Mouse (Mus musculus) limb, embryonic 11.5 days (tissue): ENCODE measurements at regions not wholly inside any gene's neighbourhood (a gene's known extent, or its start where the extent isn't known, plus 50 kb on each side); places are given as distances from the start of the nearest gene placed in this dataset.

Experiments
- ATAC-seq: fragments of 200-750 bp; cut with Nextera tagmentation; 2 replicates; pipeline ENCODE4 v1.8.0; 2017; ENCODE audit warnings: low read depth; ENCODE audit not compliant: insufficient number of reproducible peaks, low FRiP score, low TSS enrichment
- DNase-seq: peaks from one replicate; pipeline ENCODE4 v3.0.0-alpha.2; 2015; ENCODE audit warnings: low spot score
- H3K27ac ChIP-seq: fragments of 300-500 bp; sonication (generic); replicated peaks from 2 replicates; pipeline ENCODE4 v1.5.1; 2014; ENCODE audit warnings: low read depth, mild to moderate bottlenecking, low read length
- H3K27me3 ChIP-seq: fragments of 300-500 bp; sonication (generic); 2 replicates; pipeline ENCODE4 v1.6.1; 2014; ENCODE audit warnings: mild to moderate bottlenecking, low read length, mixed read lengths; ENCODE audit not compliant: control insufficient read depth, insufficient read depth
- H3K36me3 ChIP-seq: fragments of 300-500 bp; sonication (generic); 2 replicates; pipeline ENCODE4 v1.6.1; 2014; ENCODE audit warnings: mild to moderate bottlenecking, low read length, moderate library complexity, mixed read lengths; ENCODE audit not compliant: control insufficient read depth, insufficient read depth
- H3K4me1 ChIP-seq: fragments of 300-500 bp; sonication (generic); 2 replicates; pipeline ENCODE4 v1.6.1; 2014; ENCODE audit warnings: low read length, mixed read lengths; ENCODE audit not compliant: control insufficient read depth, insufficient read depth
- H3K4me2 ChIP-seq: fragments of 300-500 bp; sonication (generic); 2 replicates; pipeline ENCODE4 v1.6.1; 2014; ENCODE audit warnings: low read depth, mild to moderate bottlenecking, moderate library complexity; ENCODE audit not compliant: severe bottlenecking
- H3K4me3 ChIP-seq: fragments of 300-500 bp; sonication (generic); 2 replicates; pipeline ENCODE4 v1.5.1; 2014; ENCODE audit warnings: low read depth, low read length
- H3K9ac ChIP-seq: fragments of 300-500 bp; sonication (generic); 2 replicates; pipeline ENCODE4 v1.6.1; 2014; ENCODE audit warnings: mild to moderate bottlenecking, low read length
- H3K9me3 ChIP-seq: fragments of 300-500 bp; sonication (generic); 2 replicates; pipeline ENCODE4 v1.6.1; 2016; ENCODE audit warnings: low read length; ENCODE audit not compliant: control insufficient read depth
- WGBS: fragments of 180-500 bp; shearing (Covaris S2); extraction: QIAGEN DNeasy Blood & Tissue Kit; methylation state at CpG from one replicate; pipeline ENCODE4 v1.1.7; 2014; 5-methylcytosine and 5-hydroxymethylcytosine counted together

DNA sequence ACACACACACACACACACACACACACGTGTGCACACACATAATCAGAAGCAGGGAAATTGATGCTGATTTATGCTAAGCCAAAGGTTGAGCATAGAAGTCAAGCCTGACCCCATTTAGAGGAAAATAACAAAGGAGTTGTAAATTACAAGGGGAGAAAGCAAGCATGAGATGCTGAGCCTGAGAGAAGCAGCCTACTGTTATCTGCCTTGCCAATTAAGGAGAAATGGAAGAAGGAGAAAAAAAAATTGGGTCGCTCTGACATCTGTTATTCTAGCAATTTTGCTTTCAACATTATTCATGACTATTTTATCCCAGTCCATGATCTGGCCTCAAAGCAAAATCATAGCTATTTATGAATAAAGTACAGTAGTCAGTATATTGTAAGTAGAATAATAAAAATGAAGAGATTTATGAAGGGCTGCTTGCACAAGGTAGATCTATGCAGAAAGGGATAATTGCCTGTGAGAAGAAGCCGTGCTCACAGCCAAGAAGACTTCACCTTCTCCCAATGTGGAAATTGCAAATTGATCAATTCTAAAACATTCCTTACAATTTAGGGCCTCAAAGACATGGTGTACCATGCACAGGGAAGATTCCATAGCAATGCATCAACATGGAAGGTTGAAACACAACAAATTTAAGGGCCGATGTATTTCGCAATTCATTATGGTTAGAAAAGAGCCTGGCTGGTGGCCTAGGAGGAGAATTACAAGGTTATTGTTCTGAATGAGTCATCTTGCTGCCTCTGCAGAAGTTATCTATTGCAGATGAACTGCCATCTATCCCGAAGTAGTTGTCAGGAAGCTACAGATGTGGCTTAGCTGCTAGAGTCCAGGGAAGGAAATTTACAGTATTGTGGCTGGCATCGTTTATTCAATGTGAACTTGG lies 585.7 kb downstream of the Zfp619 start:
- H3K27me3 ChIP-seq, result no peaks in the 10 kb centered on the region
- WGBS, result 86% methylated on average over 7 of the region's 7 CpGs
- H3K4me2 ChIP-seq, result no peak overlapping the region
- H3K4me1 ChIP-seq, result no peaks in the 10 kb centered on the region
- H3K36me3 ChIP-seq, result no peaks in the 10 kb centered on the region
- ATAC-seq (no peak), DNase-seq (no peak)
- H3K4me3 ChIP-seq, result no peak overlapping the region
- no peak overlapping the region for H3K9ac ChIP-seq
- no peaks in the 10 kb centered on the region for H3K9me3 ChIP-seq
- no peak overlapping the region for H3K27ac ChIP-seq

DNA sequence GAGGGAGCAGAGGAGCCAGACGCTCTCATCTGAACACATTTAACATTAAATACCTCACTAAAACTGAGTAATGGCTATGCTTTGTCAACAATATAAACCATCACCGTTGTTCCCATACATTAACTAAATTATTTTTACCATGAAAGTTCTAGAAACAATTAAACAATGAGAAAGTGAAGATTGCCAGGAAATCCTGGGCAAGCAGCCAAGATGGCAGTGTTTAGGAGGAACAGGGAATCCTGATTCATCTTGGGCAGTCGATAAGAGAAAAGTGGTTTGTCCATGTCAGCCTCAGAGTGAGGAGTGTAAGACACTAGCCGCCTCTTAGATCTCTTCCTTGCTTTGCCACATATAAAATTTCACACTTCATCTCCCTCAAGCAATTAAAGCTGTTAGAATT lies 625.3 kb downstream of the Zfp619 start:
- DNase-seq, result no peak
- 84% methylated on average over 4 of the region's 4 CpGs for WGBS
- no peak overlapping the region for H3K9ac ChIP-seq
- H3K27ac ChIP-seq, result no peak overlapping the region
- no peak overlapping the region for H3K4me3 ChIP-seq
- H3K4me2 ChIP-seq, result no peak overlapping the region
- H3K36me3 ChIP-seq, result no peaks in the 10 kb centered on the region
- no peaks in the 10 kb centered on the region for H3K27me3 ChIP-seq
- H3K4me1 ChIP-seq, result no peaks in the 10 kb centered on the region
- no peak for ATAC-seq
- H3K9me3 ChIP-seq, result no peaks in the 10 kb centered on the region

GRCm38 (mm10) chr7:40144431-40144830 lies 626.9 kb downstream of the Zfp619 start:
- H3K4me3 ChIP-seq, result no peak overlapping the region
- H3K36me3 ChIP-seq, result no peaks in the 10 kb centered on the region
- H3K4me1 ChIP-seq, result no peaks in the 10 kb centered on the region
- no peak overlapping the region for H3K27ac ChIP-seq
- no peak for ATAC-seq
- H3K27me3 ChIP-seq, result no peaks in the 10 kb centered on the region
- H3K4me2 ChIP-seq, result no peak overlapping the region
- WGBS, result 86% methylated on average over 1 of the region's 1 CpGs
- no peak overlapping the region for H3K9ac ChIP-seq
- H3K9me3 ChIP-seq, result no peaks in the 10 kb centered on the region
- no peak for DNase-seq

DNA sequence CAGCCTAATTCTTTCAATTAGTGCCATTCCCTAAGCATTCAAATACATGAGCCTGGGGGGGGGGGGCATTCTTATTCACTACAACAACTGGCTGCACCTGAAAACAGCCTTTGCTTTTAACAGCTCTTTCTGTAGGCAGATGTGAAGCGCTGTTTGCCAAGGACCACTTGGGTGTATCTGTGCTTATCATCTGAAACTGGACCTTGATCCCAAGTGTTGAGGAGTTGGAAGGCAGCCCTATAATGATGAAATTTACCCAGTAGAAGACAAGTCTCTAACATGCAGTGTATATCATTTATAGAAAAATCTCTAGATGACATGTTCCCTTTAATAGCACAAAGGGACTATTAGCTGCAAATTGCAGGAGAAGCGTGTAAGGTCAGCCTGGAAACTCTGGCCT lies 660.0 kb downstream of the Zfp619 start:
- H3K27ac ChIP-seq, result no peak overlapping the region
- 94% methylated on average over 2 of the region's 2 CpGs for WGBS
- no peak overlapping the region for H3K4me2 ChIP-seq
- no peaks in the 10 kb centered on the region for H3K9me3 ChIP-seq
- no peak overlapping the region for H3K9ac ChIP-seq
- H3K4me1 ChIP-seq, result no peaks in the 10 kb centered on the region
- DNase-seq (no peak), ATAC-seq (no peak)
- no peaks in the 10 kb centered on the region for H3K27me3 ChIP-seq
- H3K4me3 ChIP-seq, result no peak overlapping the region
- H3K36me3 ChIP-seq, result no peaks in the 10 kb centered on the region

- H3K27ac ChIP-seq, result no peak overlapping the region
- DNase-seq (no peak), ATAC-seq (no peak)
- no peaks in the 10 kb centered on the region for H3K36me3 ChIP-seq
- H3K4me2 ChIP-seq, result no peak overlapping the region
- no peak overlapping the region for H3K4me3 ChIP-seq
- no peaks in the 10 kb centered on the region for H3K4me1 ChIP-seq
- WGBS, result 86% methylated on average over 3 of the region's 3 CpGs
- H3K27me3 ChIP-seq, result no peaks in the 10 kb centered on the region
- H3K9me3 ChIP-seq, result no peaks in the 10 kb centered on the region
- H3K9ac ChIP-seq, result no peak overlapping the region
Measured at GRCm38 (mm10) chr7:40195366-40195765, 677.8 kb downstream of the Zfp619 start.

DNA sequence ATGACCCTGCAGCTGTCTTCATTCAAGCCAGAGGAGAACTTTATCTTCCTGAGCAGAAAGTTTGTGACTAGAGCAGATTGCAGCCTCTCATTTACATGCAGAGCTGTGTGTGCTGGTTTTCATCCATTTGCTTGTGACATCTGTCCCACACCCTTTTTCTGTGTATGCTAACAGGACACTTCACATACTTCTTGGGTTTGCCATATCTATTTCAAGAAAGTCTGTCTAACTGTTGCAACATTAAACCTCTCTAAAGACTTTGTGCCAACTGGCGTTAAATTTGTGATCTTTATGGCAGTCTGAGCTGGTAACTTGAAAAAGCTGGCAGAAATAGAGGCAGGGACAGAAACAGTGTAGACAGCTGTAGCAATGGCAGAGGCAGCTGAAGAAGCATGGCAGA lies 685.0 kb downstream of the Zfp619 start:
- H3K36me3 ChIP-seq, result no peaks in the 10 kb centered on the region
- no peak for ATAC-seq
- H3K4me2 ChIP-seq, result no peak overlapping the region
- DNase-seq, result no peak
- no peak overlapping the region for H3K4me3 ChIP-seq
- 78% methylated on average over 1 of the region's 1 CpGs for WGBS
- no peaks in the 10 kb centered on the region for H3K9me3 ChIP-seq
- H3K27ac ChIP-seq, result no peak overlapping the region
- H3K27me3 ChIP-seq, result no peaks in the 10 kb centered on the region
- H3K4me1 ChIP-seq, result no peaks in the 10 kb centered on the region
- H3K9ac ChIP-seq, result no peak overlapping the region

- Histone ChIP-seq H3K27ac (no peak overlapping the region), H3K4me1 (no peaks in the 10 kb centered on the region), H3K9me3 (no peaks in the 10 kb centered on the region), H3K4me3 (no peak overlapping the region), H3K9ac (no peak overlapping the region), H3K4me2 (no peak overlapping the region), H3K36me3 (no peaks in the 10 kb centered on the region), H3K27me3 (no peaks in the 10 kb centered on the region)
- WGBS, result 84% methylated on average over 5 of the region's 5 CpGs
- ATAC-seq, result no peak
- DNase-seq, result no peak
Measured at GRCm38 (mm10) chr7:40211956-40212355, 686.2 kb upstream of the Vstm2b start.

- no peak overlapping the region for H3K4me2 ChIP-seq
- H3K9me3 ChIP-seq, result no peaks in the 10 kb centered on the region
- ATAC-seq, result no peak
- WGBS, result 93% methylated on average over 2 of the region's 2 CpGs
- no peaks in the 10 kb centered on the region for H3K27me3 ChIP-seq
- no peak overlapping the region for H3K27ac ChIP-seq
- no peak overlapping the region for H3K9ac ChIP-seq
- no peak for DNase-seq
- no peaks in the 10 kb centered on the region for H3K36me3 ChIP-seq
- H3K4me1 ChIP-seq, result no peaks in the 10 kb centered on the region
- no peak overlapping the region for H3K4me3 ChIP-seq
Measured at GRCm38 (mm10) chr7:40212576-40212975, 685.6 kb upstream of the Vstm2b start.

DNA sequence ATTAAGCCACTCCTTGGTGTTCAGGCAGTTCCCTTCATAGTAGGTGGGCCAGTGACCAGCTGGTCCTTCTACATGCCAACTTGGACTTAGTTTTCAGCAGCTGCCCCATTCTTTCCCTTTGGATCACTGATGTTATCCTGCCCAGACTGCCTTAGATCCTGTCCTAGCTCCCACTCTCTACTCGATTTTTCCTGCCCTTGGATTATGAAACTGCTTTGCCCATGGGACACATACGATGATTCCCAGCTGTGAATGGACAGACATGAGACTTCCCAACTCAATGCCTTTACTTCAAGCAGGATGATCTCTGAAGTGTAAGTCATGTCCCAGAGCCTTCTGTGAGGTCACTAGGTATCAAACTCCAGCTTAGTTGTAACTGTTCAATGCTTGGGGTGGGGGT lies 684.5 kb upstream of the Vstm2b start:
- H3K27me3 ChIP-seq, result no peaks in the 10 kb centered on the region
- ATAC-seq (no peak), DNase-seq (no peak)
- no peak overlapping the region for H3K4me2 ChIP-seq
- H3K9me3 ChIP-seq, result no peaks in the 10 kb centered on the region
- H3K36me3 ChIP-seq, result no peaks in the 10 kb centered on the region
- no peaks in the 10 kb centered on the region for H3K4me1 ChIP-seq
- no peak overlapping the region for H3K4me3 ChIP-seq
- no peak overlapping the region for H3K9ac ChIP-seq
- H3K27ac ChIP-seq, result no peak overlapping the region
- WGBS, result 80% methylated on average over 2 of the region's 2 CpGs
